Mouse (Mus musculus) kidney, postnatal 0 days (tissue): ENCODE data around the gene Misp. TPM values are rescaled to one million over a fixed set of nuclear protein-coding genes. Genes with fewer than 3 reads are reported as not detected.

Experiments used
- ATAC-seq: fragments of 200-750 bp; cut with Nextera tagmentation; replicated peaks from 2 replicates; pipeline ENCODE4 v1.8.0; 2017; ENCODE audit warnings: low read depth, moderate number of reproducible peaks, moderate TSS enrichment, moderate library complexity; ENCODE audit not compliant: low FRiP score
- DNase-seq: peaks from one replicate; pipeline ENCODE4 v3.0.0-alpha.2; 2016; ENCODE audit warnings: low spot score
- H3K27ac ChIP-seq: fragments of 300-500 bp; sonication (generic); 2 replicates; pipeline ENCODE4 v1.5.1; 2014; ENCODE audit warnings: mild to moderate bottlenecking
- H3K27me3 ChIP-seq: fragments of 300-500 bp; sonication (generic); 2 replicates; pipeline ENCODE4 v1.6.1; 2014; ENCODE audit warnings: low read length, mixed read lengths; ENCODE audit not compliant: insufficient read depth
- H3K36me3 ChIP-seq: fragments of 300-500 bp; sonication (generic); 2 replicates; pipeline ENCODE4 v1.6.1; 2014; ENCODE audit warnings: low read length, mixed read lengths; ENCODE audit not compliant: insufficient read depth
- H3K4me1 ChIP-seq: fragments of 300-500 bp; sonication (generic); replicated peaks from 2 replicates; pipeline ENCODE4 v1.6.1; 2014; ENCODE audit warnings: antibody characterized with exemption, low read length, mixed read lengths; ENCODE audit not compliant: insufficient read depth
- H3K4me2 ChIP-seq: fragments of 300-500 bp; sonication (generic); 2 replicates; pipeline ENCODE4 v1.6.1; 2014; ENCODE audit warnings: mild to moderate bottlenecking, low read length, moderate library complexity, mixed read lengths
- H3K4me3 ChIP-seq: fragments of 300-500 bp; sonication (generic); replicated peaks from 2 replicates; pipeline ENCODE4 v1.5.1; 2014; ENCODE audit warnings: low read depth, low read length
- H3K9ac ChIP-seq: fragments of 300-500 bp; sonication (generic); 2 replicates; pipeline ENCODE4 v1.6.1; 2014; ENCODE audit warnings: low read depth, low read length
- H3K9me3 ChIP-seq: fragments of 300-500 bp; sonication (generic); replicated peaks from 2 replicates; pipeline ENCODE4 v1.6.1; 2016; ENCODE audit warnings: low read length, inconsistent platforms, mixed read lengths
- CTCF ChIP-seq: IDR thresholded peaks from 2 replicates; pipeline ENCODE4 v1.5.1; 2016; ENCODE audit warnings: antibody characterized with exemption, low read depth, mild to moderate bottlenecking, moderate library complexity
- WGBS: fragments of 180-500 bp; shearing (Covaris S2); extraction: QIAGEN DNeasy Blood & Tissue Kit; methylation state at CpG from one replicate; pipeline ENCODE4 v1.1.7; 2014; 5-methylcytosine and 5-hydroxymethylcytosine counted together
- polyA plus RNA-seq: library from polyadenylated mRNA; unstranded; fragments of >200 nt; fragmentation: Nextera tagmentation; extraction: Ambion mirVana; gene quantifications from 2 replicates; pipeline ENCODE4 v1.2.1, GENCODE M21; 2015

Misp gene
- polyA plus RNA-seq, 1 experiment from 2014 or later = 24.8 TPM

DNA sequence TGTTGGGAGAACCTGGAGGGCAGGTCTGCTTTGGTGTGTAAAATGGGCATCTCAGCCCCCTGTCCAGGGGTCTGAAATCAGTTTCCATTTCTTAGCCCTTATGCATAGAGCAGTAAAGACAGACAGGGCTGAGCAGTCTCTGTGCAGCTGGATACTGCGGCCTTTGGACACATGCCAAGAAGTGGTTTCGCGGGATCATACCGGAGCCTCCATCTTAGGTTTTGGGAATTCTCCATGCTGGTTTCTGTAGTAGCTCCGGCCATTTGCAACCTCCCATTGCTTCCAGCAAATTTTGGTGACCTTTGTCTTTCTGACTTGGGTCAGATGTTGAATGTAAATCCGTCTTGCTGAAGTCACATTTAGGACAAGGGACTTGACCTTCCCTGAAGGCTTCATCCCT lies 22.7 kb downstream of the Misp start:
- Histone ChIP-seq H3K36me3 (no peaks in the 10 kb centered on the region), H3K9me3 (no peaks in the 10 kb centered on the region), H3K4me2 (no peak overlapping the region), H3K4me3 (no peak overlapping the region), H3K27me3 (no peaks in the 10 kb centered on the region), H3K4me1 (peaks cover 26% of the 10 kb centered on the region), H3K27ac (no peak overlapping the region), H3K9ac (no peak overlapping the region)
- DNase-seq = no peak
- 40% methylated on average over 6 of the region's 6 CpGs for WGBS
- no peak for ATAC-seq
- no peak for TF ChIP-seq CTCF

DNA sequence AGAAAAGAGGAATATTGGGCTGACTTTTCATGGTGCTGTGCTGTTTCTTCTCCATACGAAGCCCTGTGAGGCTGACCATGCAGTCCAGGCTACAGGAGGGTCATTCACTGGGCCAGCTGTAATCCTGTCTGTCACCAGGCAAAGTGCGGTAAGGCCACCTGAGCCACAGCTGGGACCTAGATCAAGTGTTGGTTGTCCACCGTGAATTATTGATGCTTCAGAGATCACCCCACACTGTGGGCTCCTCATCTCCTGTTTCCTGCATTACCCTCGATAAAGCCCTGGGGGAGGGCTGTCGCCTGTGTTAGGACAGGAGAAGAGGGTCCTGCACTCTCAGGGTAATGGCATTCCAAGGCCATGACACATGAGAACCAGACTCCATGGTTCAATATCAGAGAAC lies 25.8 kb downstream of the Misp start:
- Histone ChIP-seq H3K9ac (no peak overlapping the region), H3K27me3 (no peaks in the 10 kb centered on the region), H3K27ac (0 out of 2 replicates have a peak overlapping the region, but pooled peaks have one; percentile 19), H3K4me3 (no peak overlapping the region), H3K9me3 (no peaks in the 10 kb centered on the region), H3K4me2 (no peak overlapping the region), H3K4me1 (peaks cover 25% of the 10 kb centered on the region), H3K36me3 (no peaks in the 10 kb centered on the region)
- ATAC-seq (no peak; the same call in 1 of the 2 replicates), DNase-seq (peak; percentile 75)
- TF ChIP-seq CTCF = no peak
- 32% methylated on average over 5 of the region's 5 CpGs for WGBS

DNA sequence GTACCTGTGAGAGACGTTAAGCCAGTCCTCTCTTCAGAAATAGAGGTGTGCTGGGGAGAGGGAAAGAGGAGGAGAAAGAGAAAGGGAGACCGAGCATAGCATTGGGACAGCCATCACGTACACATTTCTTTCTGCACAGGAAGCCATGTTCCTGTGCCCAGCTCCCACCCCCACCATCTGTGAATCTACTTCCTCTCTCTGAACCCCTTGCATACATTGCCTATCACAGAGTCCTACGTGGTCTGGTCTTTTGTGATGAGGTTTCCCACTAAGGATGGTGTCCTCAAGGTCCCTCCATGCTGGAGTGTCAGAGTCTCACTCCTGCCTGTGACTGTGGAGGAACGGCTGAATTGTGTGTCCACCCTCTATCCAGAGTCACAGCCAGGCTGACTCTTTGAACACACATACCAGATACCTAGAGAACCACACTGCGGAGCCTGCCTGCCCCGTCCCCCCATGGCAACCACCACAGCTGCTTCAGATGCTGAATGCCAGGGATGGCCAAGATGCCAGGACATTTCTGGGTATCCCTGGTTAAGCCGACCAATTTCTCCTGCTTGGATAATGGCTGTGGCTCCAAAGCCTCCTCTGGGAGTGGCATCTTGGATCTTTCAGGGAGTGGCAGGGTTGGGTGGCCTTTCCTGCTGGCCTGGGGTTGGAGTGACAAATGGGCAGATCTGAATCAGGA lies 29.3 kb downstream of the Misp start:
- WGBS = 79% methylated on average over 8 of the region's 8 CpGs
- no peak for ATAC-seq
- no peak overlapping the region for H3K9ac ChIP-seq
- no peaks in the 10 kb centered on the region for H3K27me3 ChIP-seq
- TF ChIP-seq CTCF = no peak
- no peaks in the 10 kb centered on the region for H3K9me3 ChIP-seq
- H3K4me1 ChIP-seq = peaks cover 20% of the 10 kb centered on the region
- H3K27ac ChIP-seq = no peak overlapping the region
- no peaks in the 10 kb centered on the region for H3K36me3 ChIP-seq
- DNase-seq = no peak
- H3K4me2 ChIP-seq = no peak overlapping the region
- no peak overlapping the region for H3K4me3 ChIP-seq

DNA sequence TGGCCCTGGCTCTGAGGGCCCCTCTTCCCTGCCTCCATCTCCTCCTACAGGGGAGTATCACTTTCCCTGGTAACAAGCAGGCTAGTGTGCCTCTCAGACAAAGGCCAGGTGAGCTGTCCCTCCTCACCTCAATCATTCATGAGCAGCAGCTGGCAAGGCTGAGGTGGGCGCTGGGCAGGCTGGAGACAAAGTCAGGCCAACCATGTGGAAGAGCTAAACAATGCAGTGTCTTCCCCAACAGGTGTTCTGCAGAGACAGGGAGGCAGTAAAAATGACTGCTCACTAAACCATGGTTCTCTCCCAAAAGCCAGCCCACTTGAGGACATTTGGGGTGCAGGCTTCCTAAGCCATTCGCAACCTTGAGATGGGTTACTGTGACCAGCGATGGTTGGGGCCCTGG lies 30.9 kb downstream of the Misp start:
- no peak for DNase-seq
- H3K4me2 ChIP-seq = peak overlapping the region; percentile 11; the same call in 1 of the 2 replicates
- H3K4me3 ChIP-seq = no peak overlapping the region
- peaks cover 20% of the 10 kb centered on the region for H3K4me1 ChIP-seq
- peak overlapping the region; percentile 65; the same call in 1 of the 2 replicates for H3K9ac ChIP-seq
- H3K27me3 ChIP-seq = no peaks in the 10 kb centered on the region
- TF ChIP-seq CTCF = no peak
- ATAC-seq = no peak
- no peaks in the 10 kb centered on the region for H3K9me3 ChIP-seq
- WGBS = 51% methylated on average over 3 of the region's 3 CpGs
- no peaks in the 10 kb centered on the region for H3K36me3 ChIP-seq
- H3K27ac ChIP-seq = peak overlapping the region; percentile 99

DNA sequence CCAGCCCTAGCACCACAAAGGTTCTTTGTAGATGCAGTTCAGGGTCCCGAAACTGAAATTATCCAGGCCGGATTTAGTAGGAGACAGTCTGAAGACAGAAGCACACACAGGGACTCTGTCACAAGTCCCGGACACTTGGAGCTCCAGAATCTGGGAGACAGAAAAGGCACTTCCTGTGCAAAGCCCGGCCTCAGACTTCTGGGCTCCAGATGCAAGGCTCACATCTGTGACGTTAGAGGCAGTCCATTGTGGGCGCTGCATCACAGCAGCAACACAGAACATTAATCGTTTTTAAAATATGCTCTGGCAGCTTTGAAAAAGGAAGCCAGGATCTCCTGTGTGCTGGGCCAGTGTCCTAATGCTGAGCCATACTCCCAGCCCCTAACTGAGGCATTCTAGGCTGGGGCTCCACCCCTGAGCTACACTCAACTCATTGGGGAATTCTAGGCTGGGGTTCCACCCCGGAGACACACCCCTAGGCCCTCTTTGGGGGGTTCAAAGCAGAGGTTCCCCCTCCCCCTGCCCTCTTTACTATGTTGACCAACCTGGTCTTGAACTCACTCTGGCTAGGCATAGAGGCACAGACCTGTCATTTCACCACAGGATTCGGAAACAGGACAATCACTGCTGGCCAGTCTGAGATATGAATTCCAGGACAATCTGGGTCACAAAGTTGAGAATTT lies 31.5 kb downstream of the Misp start:
- no peak overlapping the region for H3K4me3 ChIP-seq
- no peak for ATAC-seq

DNA sequence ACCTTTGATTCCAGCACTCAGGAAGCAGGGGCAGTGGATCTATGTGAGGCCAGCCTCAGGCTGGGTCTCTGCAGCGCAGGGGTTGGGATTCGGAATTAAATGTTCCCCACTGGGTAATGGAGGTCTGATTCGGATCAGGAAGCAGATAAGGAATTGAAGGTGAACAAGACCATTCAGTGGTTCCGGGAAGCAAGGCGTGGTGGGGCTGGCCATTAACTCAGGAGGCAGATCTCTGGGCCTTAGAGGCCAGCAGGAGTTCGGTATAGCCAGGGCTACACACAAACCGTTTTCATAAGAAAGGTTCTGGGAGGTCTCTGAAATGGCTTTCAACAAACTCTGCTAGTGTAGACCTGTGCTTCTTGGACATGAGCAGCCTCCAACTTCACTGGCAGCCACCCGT lies 32.0 kb downstream of the Misp start:
- no peaks in the 10 kb centered on the region for H3K36me3 ChIP-seq
- H3K4me3 ChIP-seq = peak overlapping the region; percentile 24; the same call in 1 of the 2 replicates
- peak overlapping the region; percentile 68 for H3K4me2 ChIP-seq
- TF ChIP-seq CTCF = no peak
- ATAC-seq (no peak), DNase-seq (no peak)
- H3K27me3 ChIP-seq = no peaks in the 10 kb centered on the region
- H3K27ac ChIP-seq = peak overlapping the region; percentile 99
- peaks cover 29% of the 10 kb centered on the region for H3K4me1 ChIP-seq
- WGBS = 12% methylated on average over 8 of the region's 8 CpGs
- H3K9ac ChIP-seq = peak overlapping the region; percentile 65
- no peaks in the 10 kb centered on the region for H3K9me3 ChIP-seq

More for the DNA sequence above, 31.5 kb downstream of the Misp start:
- H3K9me3 ChIP-seq = no peaks in the 10 kb centered on the region
- peak overlapping the region; percentile 68 for H3K4me2 ChIP-seq
- H3K9ac ChIP-seq = peak overlapping the region; percentile 65; the same call in 1 of the 2 replicates
- peak; percentile 83 for DNase-seq
- H3K27me3 ChIP-seq = no peaks in the 10 kb centered on the region
- peak overlapping the region; percentile 99 for H3K27ac ChIP-seq
- H3K36me3 ChIP-seq = no peaks in the 10 kb centered on the region
- TF ChIP-seq CTCF = no peak
- H3K4me1 ChIP-seq = peaks cover 23% of the 10 kb centered on the region
- 30% methylated on average over 9 of the region's 9 CpGs for WGBS
